Mouse (Mus musculus): ENCODE data around the gene B4galnt1. TPM values are rescaled to one million over a fixed set of nuclear protein-coding genes. Genes with fewer than 3 reads are reported as not detected.
A peak's percentile ranks its signal among the peaks of the same experiment; 100 is the strongest.
"Not testable (repeated sequence)": the region's sequence is repeated elsewhere in the genome, so short reads cannot be mapped to it uniquely, and the experiment has no call there.

B4galnt1 gene
- polyA plus RNA-seq, 1 experiment from 2014 or later: 66.8 TPM

DNA sequence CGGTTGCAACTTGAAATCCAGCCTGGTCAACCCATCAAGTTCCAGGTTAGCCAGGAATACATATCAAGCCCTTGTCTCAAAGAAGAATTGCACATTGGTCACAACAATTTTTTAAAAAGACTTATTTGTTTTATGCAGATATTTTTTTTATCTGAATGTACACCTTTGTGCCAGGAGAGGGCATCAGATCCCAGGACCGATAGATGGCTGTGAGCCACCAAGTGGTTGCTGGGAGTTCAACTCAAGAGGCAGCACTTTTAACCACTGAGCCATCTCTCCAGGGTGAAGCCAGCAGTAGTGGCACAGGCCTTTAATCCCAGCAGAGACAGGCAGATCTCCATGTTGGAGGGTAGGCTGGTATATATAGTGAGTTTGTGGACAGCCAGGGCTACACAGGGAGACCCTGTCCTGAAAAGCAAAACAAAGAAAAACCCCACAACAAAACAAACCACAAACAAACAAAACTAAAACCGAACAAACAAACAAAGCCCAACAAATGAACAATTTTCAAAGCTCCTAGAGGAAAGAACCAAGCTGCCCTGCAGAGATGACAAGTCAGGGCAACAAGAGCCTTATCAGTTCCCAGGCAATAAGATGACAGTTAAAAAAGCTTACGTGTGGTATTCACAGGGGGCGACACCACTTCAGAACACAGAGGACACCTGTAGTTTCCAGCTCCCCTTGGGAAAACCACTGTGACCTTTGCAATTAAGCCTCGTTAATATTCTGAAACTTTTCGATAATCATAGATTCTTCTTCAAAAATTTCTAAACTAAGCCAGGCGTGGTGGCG lies 39.6 kb upstream of the B4galnt1 start:
- Histone ChIP-seq H3K9me3 (ENCODE audit: control insufficient read depth, low read length) (no peaks in the 10 kb centered on the region), H3K4me1 (ENCODE audit: control insufficient read depth, insufficient read depth, low read length) (peaks cover 17% of the 10 kb centered on the region; the same call in 1 of the 2 replicates), H3K36me3 (ENCODE audit: control insufficient read depth, insufficient read depth, low read length) (no peaks in the 10 kb centered on the region), H3K27me3 (ENCODE audit: control insufficient read depth, insufficient read depth, low read length) (no peaks in the 10 kb centered on the region), H3K27ac (replicated peaks; ENCODE audit: low read depth, low read length) (no peak overlapping the region), H3K4me2 (ENCODE audit: low read length) (no peak overlapping the region), H3K4me3 (replicated peaks; ENCODE audit: low read depth, low read length) (no peak overlapping the region), H3K9ac (replicated peaks; ENCODE audit: low read length) (no peak overlapping the region)
- peak; percentile 67 for DNase-seq
- WGBS: 76% methylated on average over 9 of the region's 9 CpGs
- no peak for ATAC-seq (ENCODE audit: low FRiP score, low TSS enrichment)

DNA sequence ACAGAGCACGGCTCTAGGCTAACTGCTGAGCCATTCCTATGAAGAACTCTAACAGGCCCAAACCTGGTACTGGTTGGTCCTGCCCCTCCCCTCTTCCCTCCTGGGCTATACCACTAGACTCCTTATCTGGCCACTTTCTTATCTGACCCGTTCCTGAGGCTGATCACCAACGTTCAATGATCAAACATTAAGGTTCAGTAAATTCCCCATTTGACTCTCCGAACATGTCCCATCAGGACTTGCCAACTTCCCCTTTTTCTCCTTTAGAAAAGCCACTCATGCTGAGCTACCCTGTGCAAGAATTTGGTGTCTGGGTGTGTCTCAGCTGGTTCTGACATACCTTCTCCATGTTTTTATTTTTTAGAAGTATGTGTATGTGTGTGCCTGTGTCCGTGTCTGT lies 38.4 kb upstream of the B4galnt1 start:
- H3K27me3 ChIP-seq (ENCODE audit: control insufficient read depth, insufficient read depth, low read length): no peaks in the 10 kb centered on the region
- no peak overlapping the region for H3K27ac ChIP-seq (replicated peaks; ENCODE audit: low read depth, low read length)
- H3K4me2 ChIP-seq (ENCODE audit: low read length): no peak overlapping the region
- no peaks in the 10 kb centered on the region for H3K9me3 ChIP-seq (ENCODE audit: control insufficient read depth, low read length)
- no peak overlapping the region for H3K4me3 ChIP-seq (replicated peaks; ENCODE audit: low read depth, low read length)
- peaks cover 17% of the 10 kb centered on the region; the same call in 1 of the 2 replicates for H3K4me1 ChIP-seq (ENCODE audit: control insufficient read depth, insufficient read depth, low read length)
- no peaks in the 10 kb centered on the region for H3K36me3 ChIP-seq (ENCODE audit: control insufficient read depth, insufficient read depth, low read length)
- DNase-seq (no peak), ATAC-seq (ENCODE audit: low FRiP score, low TSS enrichment) (no peak)
- H3K9ac ChIP-seq (replicated peaks; ENCODE audit: low read length): no peak overlapping the region
- 88% methylated on average over 5 of the region's 5 CpGs for WGBS

DNA sequence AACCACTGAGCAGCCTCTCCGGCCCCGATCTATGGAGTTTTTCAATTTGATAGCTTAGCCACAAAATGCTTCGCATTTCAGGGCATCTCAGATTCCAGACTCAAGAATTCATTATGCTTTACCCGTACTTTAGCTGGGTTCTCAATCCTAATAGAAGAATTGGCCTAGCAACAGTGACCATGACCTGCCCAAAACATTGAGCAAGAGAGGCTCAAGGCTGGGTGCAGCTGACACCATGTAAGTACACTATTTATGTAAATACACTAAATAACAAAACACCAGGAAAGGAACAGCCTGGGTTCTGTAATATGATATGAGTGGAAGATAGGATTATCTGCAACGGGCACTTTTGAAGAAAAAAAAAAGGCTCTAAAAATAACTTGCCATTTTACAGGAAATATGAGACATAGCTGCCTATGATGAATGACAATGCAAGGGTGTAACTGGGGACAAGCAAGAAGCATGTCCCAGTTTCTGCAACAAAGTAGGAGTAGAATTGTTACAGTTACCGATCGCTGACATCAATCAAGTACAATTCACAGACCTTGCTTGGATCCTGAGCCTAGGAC lies 37.2 kb upstream of the B4galnt1 start:
- no peaks in the 10 kb centered on the region for H3K27me3 ChIP-seq (ENCODE audit: control insufficient read depth, insufficient read depth, low read length)
- ATAC-seq (ENCODE audit: low FRiP score, low TSS enrichment): no peak
- WGBS: 88% methylated on average over 7 of the region's 7 CpGs
- H3K27ac ChIP-seq (replicated peaks; ENCODE audit: low read depth, low read length): no peak overlapping the region
- H3K4me1 ChIP-seq (ENCODE audit: control insufficient read depth, insufficient read depth, low read length): peaks cover 6% of the 10 kb centered on the region; the same call in 1 of the 2 replicates
- no peaks in the 10 kb centered on the region for H3K36me3 ChIP-seq (ENCODE audit: control insufficient read depth, insufficient read depth, low read length)
- H3K9me3 ChIP-seq (ENCODE audit: control insufficient read depth, low read length): no peaks in the 10 kb centered on the region
- no peak overlapping the region for H3K9ac ChIP-seq (replicated peaks; ENCODE audit: low read length)
- no peak for DNase-seq
- no peak overlapping the region for H3K4me3 ChIP-seq (replicated peaks; ENCODE audit: low read depth, low read length)
- no peak overlapping the region for H3K4me2 ChIP-seq (ENCODE audit: low read length)

DNA sequence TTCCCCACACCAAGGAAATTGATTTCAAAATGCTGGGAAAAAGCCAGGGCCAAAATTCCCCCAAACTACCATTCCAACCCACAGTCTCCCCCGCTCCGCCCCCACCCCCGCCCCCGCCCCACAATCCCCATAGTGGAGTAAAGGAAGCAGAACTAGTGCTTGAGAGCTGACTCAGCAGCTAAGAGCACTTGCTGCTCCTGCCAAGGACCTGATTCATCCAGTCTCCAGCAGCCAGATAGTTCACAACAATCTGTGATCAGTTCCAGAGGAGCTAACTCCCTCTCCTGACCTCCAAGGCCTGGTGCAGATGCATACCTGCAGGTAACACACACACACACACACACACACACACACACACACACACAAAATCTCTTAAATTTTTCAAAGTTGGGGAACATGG lies 35.6 kb upstream of the B4galnt1 start:
- Histone ChIP-seq H3K9ac (replicated peaks; ENCODE audit: low read length) (no peak overlapping the region), H3K27me3 (ENCODE audit: control insufficient read depth, insufficient read depth, low read length) (no peaks in the 10 kb centered on the region), H3K9me3 (ENCODE audit: control insufficient read depth, low read length) (no peaks in the 10 kb centered on the region), H3K27ac (replicated peaks; ENCODE audit: low read depth, low read length) (no peak overlapping the region), H3K4me2 (ENCODE audit: low read length) (no peak overlapping the region), H3K4me1 (ENCODE audit: control insufficient read depth, insufficient read depth, low read length) (no peaks in the 10 kb centered on the region), H3K4me3 (replicated peaks; ENCODE audit: low read depth, low read length) (no peak overlapping the region), H3K36me3 (ENCODE audit: control insufficient read depth, insufficient read depth, low read length) (no peaks in the 10 kb centered on the region)
- ATAC-seq (ENCODE audit: low FRiP score, low TSS enrichment) (no peak), DNase-seq (no peak)
- 80% methylated on average over 4 of the region's 4 CpGs for WGBS

DNA sequence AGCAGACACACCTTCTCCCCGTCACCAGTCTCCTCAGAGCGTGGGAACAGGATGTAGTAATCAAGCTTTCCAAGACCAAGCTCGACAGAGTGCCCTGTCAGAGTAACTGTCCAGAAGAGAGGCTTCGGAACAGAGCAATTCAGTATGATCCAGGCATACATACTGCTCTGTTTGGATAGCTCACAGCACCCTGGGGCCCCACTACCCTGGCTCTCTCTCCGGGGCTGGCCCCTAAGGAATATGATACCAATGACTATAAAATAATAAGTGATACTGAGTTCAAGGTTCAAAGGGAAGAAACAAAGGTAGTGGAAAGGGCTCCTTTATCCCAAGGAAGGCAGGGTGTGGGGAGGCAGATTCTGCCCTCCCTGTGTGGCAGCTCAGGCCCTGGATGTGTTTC lies 32.6 kb upstream of the B4galnt1 start:
- 79% methylated on average over 5 of the region's 5 CpGs for WGBS
- Histone ChIP-seq H3K9ac (replicated peaks; ENCODE audit: low read length) (no peak overlapping the region), H3K27ac (replicated peaks; ENCODE audit: low read depth, low read length) (no peak overlapping the region), H3K9me3 (ENCODE audit: control insufficient read depth, low read length) (no peaks in the 10 kb centered on the region), H3K36me3 (ENCODE audit: control insufficient read depth, insufficient read depth, low read length) (no peaks in the 10 kb centered on the region), H3K27me3 (ENCODE audit: control insufficient read depth, insufficient read depth, low read length) (no peaks in the 10 kb centered on the region), H3K4me1 (ENCODE audit: control insufficient read depth, insufficient read depth, low read length) (no peaks in the 10 kb centered on the region), H3K4me2 (ENCODE audit: low read length) (no peak overlapping the region), H3K4me3 (replicated peaks; ENCODE audit: low read depth, low read length) (no peak overlapping the region)
- no peak for DNase-seq
- ATAC-seq (ENCODE audit: low FRiP score, low TSS enrichment): no peak

DNA sequence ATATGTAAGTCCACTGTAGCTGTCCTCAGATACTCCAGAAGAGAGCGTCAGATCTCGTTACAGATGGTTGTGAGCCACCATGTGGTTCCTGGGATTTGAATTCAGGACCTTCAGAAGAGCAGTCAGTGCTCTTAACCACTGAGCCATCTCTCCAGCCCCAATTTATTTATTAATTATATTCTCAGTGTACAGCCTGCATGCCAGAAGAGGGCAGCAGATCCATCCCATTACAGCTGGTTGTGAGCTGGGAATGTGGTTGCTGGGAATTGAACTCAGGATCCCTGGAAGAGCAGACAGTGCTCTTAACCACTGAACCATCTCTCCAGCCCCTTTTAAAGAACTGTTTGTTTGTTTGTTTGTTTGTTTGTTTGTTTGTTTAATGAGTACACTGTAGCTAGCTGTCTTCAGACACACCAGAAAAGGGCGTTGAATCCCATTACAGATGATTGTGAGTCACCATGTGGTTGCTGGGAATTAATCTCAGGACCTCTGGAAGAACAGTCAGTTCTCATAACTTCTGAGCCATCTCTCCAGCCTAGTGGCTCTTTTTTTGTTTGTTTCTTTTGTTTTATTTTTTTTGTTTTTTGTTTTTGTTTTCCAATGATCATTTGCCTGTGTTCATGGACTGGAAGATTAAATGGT lies 30.5 kb upstream of the B4galnt1 start:
- H3K27me3 ChIP-seq (ENCODE audit: control insufficient read depth, insufficient read depth, low read length); H3K4me1 ChIP-seq (ENCODE audit: control insufficient read depth, insufficient read depth, low read length); ATAC-seq (ENCODE audit: low FRiP score, low TSS enrichment); H3K27ac ChIP-seq (replicated peaks; ENCODE audit: low read depth, low read length); H3K36me3 ChIP-seq (ENCODE audit: control insufficient read depth, insufficient read depth, low read length); H3K9me3 ChIP-seq (ENCODE audit: control insufficient read depth, low read length); H3K4me3 ChIP-seq (replicated peaks; ENCODE audit: low read depth, low read length); H3K4me2 ChIP-seq (ENCODE audit: low read length); H3K9ac ChIP-seq (replicated peaks; ENCODE audit: low read length): not testable (repeated sequence)
- WGBS: 88% methylated on average over 3 of the region's 3 CpGs
- peak; percentile 25 for DNase-seq

DNA sequence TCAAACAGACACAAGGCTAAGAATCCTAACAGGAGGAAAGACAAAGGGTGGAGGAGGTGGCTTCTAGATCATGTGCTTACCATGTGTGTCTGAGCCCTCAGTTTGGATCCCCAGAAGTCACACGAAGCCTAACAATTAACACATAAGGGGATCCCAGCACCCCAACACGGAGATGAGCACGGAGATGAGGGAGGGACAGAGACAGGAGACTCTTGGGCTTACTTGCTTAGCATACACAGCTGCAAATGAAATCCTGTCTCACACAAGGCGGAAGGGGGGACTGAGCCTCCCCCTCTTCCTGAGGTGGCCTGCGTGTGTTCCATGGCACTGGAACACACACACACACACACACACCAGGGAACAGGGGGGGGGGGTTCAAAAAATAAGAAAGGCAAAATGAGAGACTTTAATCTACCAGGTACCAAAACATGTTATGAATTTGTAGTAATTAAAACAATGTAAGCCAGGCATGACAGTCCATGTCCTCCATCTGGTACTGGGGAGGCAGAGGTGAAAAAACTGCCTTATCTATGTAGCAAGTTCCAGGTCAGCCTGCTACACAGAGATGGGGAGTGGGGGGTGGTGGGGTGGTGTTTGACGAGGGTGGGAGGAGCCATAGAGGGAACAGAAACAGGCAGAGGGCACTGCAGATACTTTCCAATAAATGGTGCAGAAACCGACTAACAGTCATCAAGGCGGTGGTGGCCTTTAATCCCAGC lies 29.7 kb upstream of the B4galnt1 start:
- DNase-seq (no peak), ATAC-seq (ENCODE audit: low FRiP score, low TSS enrichment) (no peak)
- H3K4me1 ChIP-seq (ENCODE audit: control insufficient read depth, insufficient read depth, low read length): no peaks in the 10 kb centered on the region
- no peak overlapping the region for H3K4me3 ChIP-seq (replicated peaks; ENCODE audit: low read depth, low read length)
- WGBS: 58% methylated on average over 8 of the region's 8 CpGs
- no peak overlapping the region for H3K4me2 ChIP-seq (ENCODE audit: low read length)
- no peak overlapping the region for H3K9ac ChIP-seq (replicated peaks; ENCODE audit: low read length)
- no peaks in the 10 kb centered on the region for H3K9me3 ChIP-seq (ENCODE audit: control insufficient read depth, low read length)
- H3K36me3 ChIP-seq (ENCODE audit: control insufficient read depth, insufficient read depth, low read length): no peaks in the 10 kb centered on the region
- no peaks in the 10 kb centered on the region for H3K27me3 ChIP-seq (ENCODE audit: control insufficient read depth, insufficient read depth, low read length)
- H3K27ac ChIP-seq (replicated peaks; ENCODE audit: low read depth, low read length): no peak overlapping the region

DNA sequence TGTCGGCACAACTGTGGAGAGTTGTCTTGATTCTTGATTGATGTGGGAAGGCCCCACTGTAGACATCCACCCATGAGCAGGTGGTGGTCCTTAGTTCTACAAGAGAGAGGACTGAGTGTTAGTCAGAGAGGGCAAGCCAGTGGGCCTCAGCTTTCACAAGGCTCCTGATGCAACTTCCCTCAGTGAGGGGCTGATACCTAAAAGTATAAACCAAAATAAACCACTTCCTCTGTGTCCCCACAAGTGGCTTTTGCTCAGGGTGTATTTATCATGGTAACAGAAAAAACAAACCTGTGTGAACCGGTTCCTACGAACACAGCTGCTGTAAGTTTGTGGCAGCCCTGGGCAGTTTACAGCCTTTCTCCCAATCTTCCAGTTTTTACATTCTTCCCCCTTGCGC lies 28.5 kb upstream of the B4galnt1 start:
- no peaks in the 10 kb centered on the region for H3K9me3 ChIP-seq (ENCODE audit: control insufficient read depth, low read length)
- no peaks in the 10 kb centered on the region for H3K36me3 ChIP-seq (ENCODE audit: control insufficient read depth, insufficient read depth, low read length)
- H3K27me3 ChIP-seq (ENCODE audit: control insufficient read depth, insufficient read depth, low read length): no peaks in the 10 kb centered on the region
- H3K4me3 ChIP-seq (replicated peaks; ENCODE audit: low read depth, low read length): no peak overlapping the region
- WGBS: 95% methylated on average over 4 of the region's 4 CpGs
- no peak overlapping the region for H3K9ac ChIP-seq (replicated peaks; ENCODE audit: low read length)
- no peak for ATAC-seq (ENCODE audit: low FRiP score, low TSS enrichment)
- DNase-seq: no peak
- no peaks in the 10 kb centered on the region for H3K4me1 ChIP-seq (ENCODE audit: control insufficient read depth, insufficient read depth, low read length)
- H3K4me2 ChIP-seq (ENCODE audit: low read length): no peak overlapping the region
- H3K27ac ChIP-seq (replicated peaks; ENCODE audit: low read depth, low read length): no peak overlapping the region

All from midbrain, embryonic 14.5 days (tissue).